Mouse (Mus musculus): ENCODE data around the gene Zfp185. TPM values are rescaled to one million over a fixed set of nuclear protein-coding genes. Genes with fewer than 3 reads are reported as not detected.
A peak's percentile ranks its signal among the peaks of the same experiment; 100 is the strongest.

Gene Zfp185
- polyA plus RNA-seq, 1 experiment from 2014 or later = 1.5 TPM

DNA sequence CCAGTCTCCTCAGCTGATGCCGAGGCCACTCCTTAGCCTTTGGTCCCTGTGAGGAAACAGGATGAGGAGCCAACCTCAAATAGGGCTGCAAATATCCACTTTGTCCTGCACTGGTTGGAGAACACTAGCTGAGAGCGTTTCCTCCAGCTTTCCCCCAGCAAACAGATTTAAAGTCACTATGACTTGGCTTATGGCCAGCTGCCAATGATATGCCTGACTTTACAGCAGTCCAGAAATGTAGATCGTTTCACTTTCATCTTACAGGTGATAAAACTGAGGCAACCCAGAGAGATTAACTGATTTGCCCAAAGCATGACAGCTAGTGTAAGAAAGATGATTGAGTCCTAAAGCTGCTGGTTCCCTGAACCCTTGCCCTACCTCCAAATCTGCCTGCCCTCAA is 8.4 kb downstream of the Zfp185 start:
- Histone ChIP-seq H3K36me3 (no peaks in the 10 kb centered on the region), H3K4me3 (no peak overlapping the region), H3K4me2 (no peak overlapping the region), H3K27ac (no peak overlapping the region), H3K4me1 (no peaks in the 10 kb centered on the region), H3K9me3 (replicated peaks) (no peaks in the 10 kb centered on the region), H3K27me3 (replicated peaks) (peaks cover 35% of the 10 kb centered on the region), H3K9ac (no peak overlapping the region)
- ATAC-seq = no peak
- 68% methylated on average over 3 of the region's 3 CpGs for WGBS (ENCODE audit: insufficient replicate concordance)

DNA sequence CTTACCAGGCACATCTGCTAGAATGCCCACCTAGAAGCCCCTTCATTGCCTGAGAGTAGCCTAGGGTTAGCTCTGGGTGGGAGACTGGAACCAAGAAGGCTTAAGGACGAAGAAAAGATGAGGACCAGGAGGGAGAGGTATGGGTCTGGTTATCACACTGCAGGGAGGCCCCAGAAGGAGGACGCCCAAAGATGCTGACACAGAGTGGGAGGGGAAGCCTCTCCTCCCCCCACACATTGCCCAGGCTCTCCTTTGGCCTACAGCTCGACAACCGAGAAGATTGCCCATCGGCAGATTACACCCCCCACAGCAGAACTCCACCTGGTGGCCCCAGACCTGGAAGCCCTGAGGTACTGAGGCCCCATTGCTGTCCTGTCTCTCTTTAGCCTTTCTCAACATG is 16.0 kb downstream of the Zfp185 start:
- ATAC-seq = peak; percentile 72
- Histone ChIP-seq H3K4me1 (peaks cover 43% of the 10 kb centered on the region), H3K36me3 (no peaks in the 10 kb centered on the region), H3K4me3 (no peak overlapping the region), H3K27me3 (replicated peaks) (peaks cover 28% of the 10 kb centered on the region), H3K9ac (no peak overlapping the region), H3K27ac (peak overlapping the region; percentile 36; the same call in 1 of the 2 replicates), H3K4me2 (peak overlapping the region; percentile 31; the same call in 1 of the 2 replicates), H3K9me3 (replicated peaks) (no peaks in the 10 kb centered on the region)
- 52% methylated on average over 5 of the region's 5 CpGs for WGBS (ENCODE audit: insufficient replicate concordance)

DNA sequence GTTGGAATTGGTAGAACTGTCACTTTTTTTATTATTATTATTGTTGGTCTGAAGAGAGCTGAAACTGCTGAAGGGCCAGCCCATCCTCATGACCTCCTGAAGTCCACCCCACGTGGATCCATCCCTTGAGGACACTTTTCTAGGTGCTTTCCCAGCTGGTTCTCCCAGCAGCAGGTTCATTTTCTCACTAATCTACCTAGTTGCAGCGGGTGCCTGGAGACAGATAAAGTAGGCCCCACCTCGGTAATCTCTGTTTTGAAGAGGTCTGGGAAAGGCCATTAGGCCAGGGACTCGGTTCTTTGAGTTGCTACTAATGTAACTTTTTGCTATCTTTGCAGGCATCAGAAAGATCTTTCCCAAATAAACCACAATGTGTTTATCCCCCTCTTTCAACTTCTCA is 18.5 kb downstream of the Zfp185 start:
- no peaks in the 10 kb centered on the region for H3K9me3 ChIP-seq (replicated peaks)

DNA sequence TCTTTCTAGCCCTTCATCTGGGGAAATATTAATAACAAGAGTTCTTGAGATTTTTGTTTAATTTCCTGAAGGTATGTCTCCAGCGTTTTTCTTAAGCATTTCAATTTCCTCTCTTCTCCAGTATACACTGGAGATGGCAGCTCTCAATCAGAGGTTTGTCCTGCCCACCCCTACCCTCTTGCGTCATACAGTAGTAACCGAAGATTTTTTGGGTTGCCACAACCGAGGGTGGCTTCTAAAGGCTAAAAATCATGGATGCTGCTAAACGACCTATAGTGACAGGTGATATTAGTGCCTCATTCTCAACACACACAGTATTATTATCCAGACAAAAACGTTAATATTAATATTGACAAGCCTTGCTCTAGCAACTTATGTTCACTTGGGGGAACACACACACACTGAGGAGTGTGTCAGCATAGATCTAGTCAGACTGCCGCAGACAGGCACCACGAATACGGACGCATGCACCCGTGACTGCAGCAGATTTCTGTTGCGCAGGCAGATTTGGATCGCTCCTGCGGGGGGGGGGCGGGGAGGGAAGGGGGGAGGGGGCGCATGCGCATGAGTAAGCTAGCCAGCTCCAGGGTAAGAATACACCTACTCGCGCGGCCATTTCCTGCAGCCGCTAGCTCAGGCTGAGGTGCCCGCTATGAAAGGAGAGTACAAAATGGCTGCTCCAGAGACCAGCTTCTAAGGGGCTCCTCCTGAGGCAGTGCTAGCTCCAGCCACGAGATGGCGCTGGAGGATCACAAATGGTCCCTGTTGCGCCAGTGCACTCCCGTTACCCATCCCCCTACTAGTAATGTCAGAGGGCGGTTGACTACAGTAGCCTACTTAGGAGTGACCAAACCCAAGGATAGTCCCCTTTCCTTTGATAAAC is 20.7 kb downstream of the Zfp185 start:
- Histone ChIP-seq H3K4me2 (peak overlapping the region; percentile 65), H3K9me3 (replicated peaks) (no peaks in the 10 kb centered on the region), H3K4me3 (peak overlapping the region; percentile 44), H3K36me3 (no peaks in the 10 kb centered on the region), H3K9ac (peak overlapping the region; percentile 42), H3K27me3 (replicated peaks) (peaks cover 14% of the 10 kb centered on the region; the same call in 1 of the 2 replicates), H3K4me1 (peaks cover 36% of the 10 kb centered on the region), H3K27ac (peak overlapping the region; percentile 56)
- 6% methylated on average over 24 of the region's 27 CpGs for whole genome bisulfite sequencing (ENCODE audit: insufficient replicate concordance)
- ATAC-seq = peak; percentile 96

More for the DNA sequence above, 18.5 kb downstream of the Zfp185 start:
- Histone ChIP-seq H3K4me1 (peaks cover 43% of the 10 kb centered on the region), H3K4me2 (peak overlapping the region; percentile 40), H3K9ac (no peak overlapping the region), H3K4me3 (no peak overlapping the region), H3K27ac (peak overlapping the region; percentile 71), H3K27me3 (replicated peaks) (peaks cover 17% of the 10 kb centered on the region), H3K36me3 (no peaks in the 10 kb centered on the region)
- WGBS (ENCODE audit: insufficient replicate concordance) = 27% methylated on average over 4 of the region's 4 CpGs
- ATAC-seq = peak; percentile 40; the same call in 1 of the 2 replicates

DNA sequence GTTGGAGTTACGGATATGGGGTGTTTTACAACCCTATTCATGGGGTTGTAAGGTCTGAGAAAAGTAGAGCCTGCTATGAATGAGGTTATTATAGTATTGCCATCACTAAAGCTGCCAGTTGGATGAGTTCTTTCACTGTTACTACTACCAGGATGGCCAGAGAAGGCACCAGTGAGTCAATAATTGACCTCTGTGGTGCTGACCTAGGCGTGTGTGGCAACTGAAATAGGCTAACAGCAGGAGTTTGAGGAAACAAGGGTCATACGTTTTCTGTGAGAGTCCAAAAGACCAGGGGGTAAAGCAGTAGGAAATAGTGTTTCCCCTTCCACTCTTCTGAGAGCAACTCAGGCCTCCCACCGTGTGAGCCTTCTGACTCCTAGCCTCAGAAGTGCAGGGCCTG is 25.7 kb downstream of the Zfp185 start:
- no peaks in the 10 kb centered on the region for H3K4me1 ChIP-seq
- H3K27ac ChIP-seq = no peak overlapping the region
- no peaks in the 10 kb centered on the region for H3K9me3 ChIP-seq (replicated peaks)
- no peak overlapping the region for H3K4me2 ChIP-seq
- H3K9ac ChIP-seq = no peak overlapping the region
- no peaks in the 10 kb centered on the region; the same call in none of the 2 replicates for H3K27me3 ChIP-seq (replicated peaks)
- WGBS (ENCODE audit: insufficient replicate concordance) = 51% methylated on average over 4 of the region's 4 CpGs
- no peaks in the 10 kb centered on the region for H3K36me3 ChIP-seq
- no peak for ATAC-seq
- no peak overlapping the region for H3K4me3 ChIP-seq

DNA sequence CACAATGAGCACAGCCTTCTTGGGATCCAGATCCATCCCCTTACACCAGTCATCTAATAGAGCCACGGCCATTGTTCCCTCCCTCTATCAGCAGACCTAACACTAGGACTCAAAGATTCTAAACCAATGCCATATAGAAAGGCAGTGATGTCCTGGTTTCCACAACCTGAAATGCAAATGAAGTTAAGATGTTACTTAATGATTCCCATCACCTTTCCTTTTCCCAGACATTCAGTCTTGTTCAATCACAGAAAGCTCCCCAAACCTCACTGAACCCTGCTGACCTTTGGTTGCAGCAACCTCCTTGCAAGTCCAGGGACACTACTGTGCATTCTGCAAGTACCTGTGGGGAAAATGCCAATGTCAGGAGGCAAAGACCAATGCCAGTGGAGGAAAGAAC is 49.9 kb downstream of the Zfp185 start, which contains the start of gene Pnma5:
TSS of gene Pnma5 (minus strand) at position 101 of the 400 bp plus-strand sequence.
- H3K4me1 ChIP-seq = no peaks in the 10 kb centered on the region
- WGBS (ENCODE audit: insufficient replicate concordance) = 35% methylated on average over 1 of the region's 1 CpGs
- no peaks in the 10 kb centered on the region for H3K36me3 ChIP-seq
- H3K4me3 ChIP-seq = no peak within 1 kb of the TSS
- H3K27ac ChIP-seq = no peak within 1 kb of the TSS
- peaks cover 11% of the 10 kb centered on the region for H3K27me3 ChIP-seq (replicated peaks)
- no peak for ATAC-seq
- H3K9ac ChIP-seq = no peak within 1 kb of the TSS
- H3K9me3 ChIP-seq (replicated peaks) = no peaks in the 10 kb centered on the region
- H3K4me2 ChIP-seq = no peak within 1 kb of the TSS

DNA sequence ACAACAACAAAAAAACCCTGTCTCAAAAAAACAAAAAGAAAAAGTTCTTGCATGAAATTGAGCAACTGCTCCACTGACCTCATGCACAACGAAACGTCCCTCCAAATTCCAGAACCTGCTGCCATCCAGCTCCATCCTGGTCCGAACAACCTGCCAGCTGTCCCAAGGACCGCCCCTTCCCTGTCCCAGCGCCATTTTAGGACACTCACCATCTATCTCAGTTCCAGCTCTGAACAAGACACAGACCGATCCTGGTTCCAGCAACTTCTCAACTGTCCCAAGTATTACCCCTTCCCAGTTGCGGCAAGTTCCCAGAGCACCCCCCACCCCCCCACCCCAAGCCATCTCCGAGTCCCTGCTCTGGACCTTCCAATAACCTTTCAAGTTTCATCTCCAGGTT is 51.7 kb downstream of the Zfp185 start:
- no peak overlapping the region for H3K4me2 ChIP-seq
- no peak overlapping the region for H3K27ac ChIP-seq
- no peaks in the 10 kb centered on the region for H3K36me3 ChIP-seq
- H3K9ac ChIP-seq = no peak overlapping the region
- H3K27me3 ChIP-seq (replicated peaks) = peaks cover 7% of the 10 kb centered on the region
- no peaks in the 10 kb centered on the region for H3K9me3 ChIP-seq (replicated peaks)
- no peaks in the 10 kb centered on the region for H3K4me1 ChIP-seq
- ATAC-seq = no peak
- WGBS (ENCODE audit: insufficient replicate concordance) = 60% methylated on average over 8 of the region's 8 CpGs
- no peak overlapping the region for H3K4me3 ChIP-seq

DNA sequence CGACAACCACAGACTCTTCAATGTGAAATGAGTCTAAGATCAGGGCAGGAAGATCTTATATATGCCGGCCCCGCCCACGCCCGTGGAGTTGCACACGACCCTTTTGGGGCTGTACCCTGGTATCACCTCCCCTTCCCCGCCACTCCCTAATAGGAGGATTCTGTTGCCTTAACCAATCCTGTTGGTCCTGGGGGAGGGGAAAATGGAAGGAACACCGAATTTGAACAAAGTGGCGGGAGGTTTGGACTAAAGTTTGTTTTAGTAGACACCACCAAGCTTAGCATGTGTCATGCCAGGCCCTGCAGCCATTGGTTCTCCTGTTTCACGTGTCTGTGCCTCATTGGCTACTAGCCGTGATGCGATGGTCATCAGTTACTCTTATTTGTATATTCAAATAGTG is 52.5 kb downstream of the Zfp185 start:
- Histone ChIP-seq H3K9me3 (replicated peaks) (no peaks in the 10 kb centered on the region), H3K4me1 (no peaks in the 10 kb centered on the region), H3K4me2 (no peak overlapping the region), H3K4me3 (no peak overlapping the region), H3K36me3 (no peaks in the 10 kb centered on the region), H3K27me3 (replicated peaks) (peaks cover 7% of the 10 kb centered on the region), H3K27ac (no peak overlapping the region), H3K9ac (no peak overlapping the region)
- 63% methylated on average over 12 of the region's 12 CpGs for WGBS (ENCODE audit: insufficient replicate concordance)
- no peak for ATAC-seq

DNA sequence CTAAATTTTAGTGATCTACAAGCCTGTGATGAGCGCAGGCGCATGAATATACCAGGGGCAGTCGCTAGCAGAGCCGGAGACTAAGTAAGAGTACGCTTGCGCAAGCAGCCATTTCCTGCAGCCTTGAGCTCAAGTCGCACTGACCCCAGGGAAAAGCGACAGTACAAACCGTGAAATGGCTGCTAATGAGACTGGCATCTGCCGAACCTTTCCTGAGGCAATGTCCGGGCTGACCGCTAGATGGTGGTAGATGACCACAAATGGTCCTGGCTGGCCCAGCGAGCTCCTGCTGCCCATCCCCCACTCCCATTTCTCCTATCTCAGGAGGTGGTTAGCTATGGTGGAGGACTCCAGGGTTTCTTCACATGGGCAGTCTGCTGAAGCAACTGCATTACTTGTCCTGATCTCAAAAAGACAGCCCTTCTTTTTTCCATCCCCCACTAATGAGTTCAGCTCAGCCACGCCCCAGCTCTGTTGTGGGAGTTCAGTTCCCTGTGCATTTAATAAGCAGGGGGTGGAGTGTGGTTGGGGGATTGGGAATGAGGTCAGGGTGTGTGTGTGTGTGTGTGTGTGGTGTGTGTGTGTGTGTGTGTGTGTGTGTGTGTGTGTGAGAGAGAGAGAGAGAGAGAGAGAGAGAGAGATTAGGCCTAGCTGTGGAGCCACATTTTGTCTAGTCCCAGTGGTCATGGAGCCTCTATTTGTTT is 66.9 kb downstream of the Zfp185 start:
- H3K9ac ChIP-seq = no peak overlapping the region
- peaks cover 2% of the 10 kb centered on the region; the same call in 1 of the 2 replicates for H3K4me1 ChIP-seq
- H3K4me3 ChIP-seq = no peak overlapping the region
- H3K27me3 ChIP-seq (replicated peaks) = no peaks in the 10 kb centered on the region
- H3K36me3 ChIP-seq = no peaks in the 10 kb centered on the region
- peak; percentile 81 for ATAC-seq
- H3K27ac ChIP-seq = no peak overlapping the region
- WGBS (ENCODE audit: insufficient replicate concordance) = 14% methylated on average over 14 of the region's 14 CpGs
- no peaks in the 10 kb centered on the region for H3K9me3 ChIP-seq (replicated peaks)
- H3K4me2 ChIP-seq = peak overlapping the region; percentile 31

DNA sequence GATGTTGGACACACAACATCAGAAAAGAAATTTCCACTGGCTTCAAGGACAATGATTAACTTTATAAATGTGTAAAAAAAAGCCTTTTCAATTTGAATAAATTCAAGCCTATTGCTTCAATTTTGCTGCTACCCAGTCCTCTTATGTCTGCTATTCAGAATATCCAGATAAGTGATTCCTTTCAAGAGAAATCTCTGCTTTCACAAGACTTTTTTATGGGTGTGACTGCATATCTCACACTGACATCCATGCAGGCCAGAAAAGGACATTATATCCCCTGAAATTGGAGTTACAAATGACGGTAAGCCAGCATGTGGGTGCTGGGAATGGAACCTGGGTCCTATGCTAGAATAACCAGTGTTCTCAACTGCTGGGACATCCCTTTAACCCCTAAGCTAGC is 74.4 kb downstream of the Zfp185 start:
- Histone ChIP-seq H3K9me3 (replicated peaks) (no peaks in the 10 kb centered on the region), H3K36me3 (no peaks in the 10 kb centered on the region), H3K27ac (no peak overlapping the region), H3K27me3 (replicated peaks) (peaks cover 29% of the 10 kb centered on the region), H3K4me2 (no peak overlapping the region), H3K9ac (no peak overlapping the region), H3K4me3 (no peak overlapping the region), H3K4me1 (no peaks in the 10 kb centered on the region)
- ATAC-seq = no peak
- WGBS (ENCODE audit: insufficient replicate concordance) = 60% methylated on average over 1 of the region's 1 CpGs

DNA sequence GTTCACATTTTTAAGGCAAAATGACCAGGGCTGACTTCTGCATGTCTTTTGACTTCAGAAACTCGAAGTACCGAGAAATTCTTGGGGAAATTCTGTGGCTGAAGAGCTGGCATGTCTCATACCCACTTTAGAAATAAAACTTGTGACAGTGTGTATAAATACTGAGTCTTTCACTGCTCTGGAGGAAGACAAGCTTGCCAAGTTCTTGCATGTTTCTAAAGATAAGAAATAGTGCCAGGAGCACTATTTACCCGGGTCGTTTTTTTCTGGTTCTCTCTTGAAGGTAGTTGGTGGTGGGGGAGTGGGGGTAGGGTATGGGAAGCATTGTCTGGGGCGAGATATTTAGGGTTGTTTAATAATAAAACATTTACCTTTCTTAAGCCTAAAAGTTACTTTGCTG is 75.2 kb downstream of the Zfp185 start:
- WGBS (ENCODE audit: insufficient replicate concordance) = 32% methylated on average over 5 of the region's 5 CpGs
- ATAC-seq = no peak
- no peaks in the 10 kb centered on the region for H3K9me3 ChIP-seq (replicated peaks)

More for the DNA sequence above, 75.2 kb downstream of the Zfp185 start:
- no peak overlapping the region for H3K9ac ChIP-seq
- no peaks in the 10 kb centered on the region for H3K36me3 ChIP-seq
- no peak overlapping the region for H3K4me2 ChIP-seq
- no peak overlapping the region for H3K27ac ChIP-seq
- no peaks in the 10 kb centered on the region for H3K4me1 ChIP-seq
- peaks cover 29% of the 10 kb centered on the region for H3K27me3 ChIP-seq (replicated peaks)
- no peak overlapping the region for H3K4me3 ChIP-seq
